Mouse (Mus musculus): Measurements from ENCODE around the gene Vps54.
"Not testable (repeated sequence)": the region's sequence is repeated elsewhere in the genome, so short reads cannot be mapped to it uniquely, and the experiment has no call there.

DNA sequence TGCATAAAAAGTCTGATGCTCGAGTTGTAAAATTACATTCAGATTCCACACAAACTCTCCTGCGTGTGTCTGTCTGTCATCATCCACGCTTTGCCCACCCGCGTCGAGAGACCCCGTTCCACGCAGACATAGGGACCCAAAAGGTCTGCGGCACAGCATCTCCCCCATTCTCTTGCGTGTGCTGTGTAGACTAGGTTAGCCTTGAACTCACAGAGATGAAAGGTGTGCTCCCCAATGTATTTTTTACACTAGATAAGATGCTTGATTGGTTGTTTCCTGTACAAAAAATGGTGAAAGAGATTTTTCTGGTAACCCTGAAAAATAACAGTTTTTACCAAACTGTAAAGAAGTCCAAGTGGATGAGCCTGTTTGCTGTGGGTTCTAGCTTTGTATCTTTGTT, 19.5 kb downstream of the Vps54 start:
- not testable (repeated sequence) for TF ChIP-seq CTCF (IDR thresholded peaks at IDR 0.05; ENCODE audit: low read depth, low read length); POLR2A (IDR thresholded peaks at IDR 0.05; ENCODE audit: insufficient read depth, low read length)
